Mouse (Mus musculus) lung, postnatal 0 days (tissue): ENCODE measurements around the gene 4931422A03Rik. TPM values are rescaled to one million over a fixed set of nuclear protein-coding genes. Genes with fewer than 3 reads are reported as not detected.

Source experiments
- ATAC-seq: fragments of 200-750 bp; cut with Nextera tagmentation; 2 replicates; pipeline ENCODE4 v1.8.0; 2017; ENCODE audit warnings: moderate library complexity
- DNase-seq: peaks from one replicate; pipeline ENCODE4 v3.0.0-alpha.2; 2016; ENCODE audit warnings: low spot score
- H3K27ac ChIP-seq: fragments of 300-500 bp; sonication (generic); 2 replicates; pipeline ENCODE4 v1.5.1; 2014; ENCODE audit warnings: antibody characterized with exemption, mild to moderate bottlenecking, low read length, mixed read lengths
- H3K27me3 ChIP-seq: fragments of 300-500 bp; sonication (generic); replicated peaks from 2 replicates; pipeline ENCODE4 v1.6.1; 2014; ENCODE audit warnings: low read length, mixed read lengths; ENCODE audit not compliant: insufficient read depth
- H3K36me3 ChIP-seq: fragments of 300-500 bp; sonication (generic); 2 replicates; pipeline ENCODE4 v1.6.1; 2014; ENCODE audit warnings: low read length, mixed read lengths; ENCODE audit not compliant: insufficient read depth
- H3K4me1 ChIP-seq: fragments of 300-500 bp; sonication (generic); 2 replicates; pipeline ENCODE4 v1.6.1; 2014; ENCODE audit warnings: antibody characterized with exemption, low read depth, low read length, mixed read lengths; ENCODE audit not compliant: insufficient read depth
- H3K4me2 ChIP-seq: fragments of 300-500 bp; sonication (generic); replicated peaks from 2 replicates; pipeline ENCODE4 v1.6.1; 2014; ENCODE audit warnings: low read depth, mild to moderate bottlenecking, low read length, moderate library complexity, mixed read lengths
- H3K4me3 ChIP-seq: fragments of 300-500 bp; sonication (generic); 2 replicates; pipeline ENCODE4 v1.5.1; 2014; ENCODE audit warnings: low read depth, low read length
- H3K9ac ChIP-seq: fragments of 300-500 bp; sonication (generic); replicated peaks from 2 replicates; pipeline ENCODE4 v1.6.1; 2014; ENCODE audit warnings: low read depth, mild to moderate bottlenecking
- H3K9me3 ChIP-seq: fragments of 300-500 bp; sonication (generic); 2 replicates; pipeline ENCODE4 v1.6.1; 2016; ENCODE audit warnings: low read length, mixed read lengths
- CTCF ChIP-seq: IDR thresholded peaks from 2 replicates; pipeline ENCODE4 v1.5.1; 2016; ENCODE audit warnings: antibody characterized with exemption, mild to moderate bottlenecking
- EP300 ChIP-seq: IDR thresholded peaks from 2 replicates; pipeline ENCODE4 v1.6.1; 2016; ENCODE audit warnings: antibody characterized with exemption, mild to moderate bottlenecking, control low read depth
- WGBS: fragments of 180-500 bp; shearing (Covaris S2); extraction: QIAGEN DNeasy Blood & Tissue Kit; methylation state at CpG from one replicate; pipeline ENCODE4 v1.1.7; 2014; 5-methylcytosine and 5-hydroxymethylcytosine counted together
- polyA plus RNA-seq: library from polyadenylated mRNA; unstranded; fragments of >200 nt; fragmentation: Nextera tagmentation; extraction: Ambion mirVana; gene quantifications from 2 replicates; pipeline ENCODE4 v1.2.1, GENCODE M21; 2015

Gene 4931422A03Rik
- polyA plus RNA-seq, 1 experiment from 2014 or later: 1.4 TPM

DNA sequence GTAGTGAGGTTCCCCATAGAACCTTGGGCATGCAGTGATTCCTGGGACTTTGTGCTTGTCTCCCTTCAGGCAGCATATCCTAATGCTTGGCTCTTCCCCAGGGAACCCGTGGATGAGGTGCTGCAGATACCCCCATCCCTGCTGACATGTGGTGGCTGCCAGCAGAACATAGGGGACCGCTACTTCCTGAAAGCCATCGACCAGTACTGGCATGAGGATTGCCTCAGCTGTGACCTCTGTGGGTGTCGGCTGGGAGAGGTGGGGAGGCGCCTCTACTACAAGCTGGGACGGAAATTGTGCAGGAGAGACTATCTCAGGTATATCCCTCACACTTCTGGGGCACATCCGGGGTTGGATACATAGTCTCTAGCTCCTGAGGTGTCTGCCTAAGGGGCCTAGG, 52.3 kb downstream of the 4931422A03Rik start:
- no peak overlapping the region for H3K4me3 ChIP-seq
- no peak overlapping the region for H3K4me2 ChIP-seq
- H3K27ac ChIP-seq: no peak overlapping the region
- H3K4me1 ChIP-seq: no peaks in the 10 kb centered on the region
- no peaks in the 10 kb centered on the region for H3K27me3 ChIP-seq
- H3K9me3 ChIP-seq: no peaks in the 10 kb centered on the region
- ATAC-seq (no peak), DNase-seq (no peak)
- H3K36me3 ChIP-seq: no peaks in the 10 kb centered on the region
- H3K9ac ChIP-seq: no peak overlapping the region
- WGBS: 58% methylated on average over 7 of the region's 7 CpGs
- TF ChIP-seq EP300 (no peak), CTCF (no peak)

DNA sequence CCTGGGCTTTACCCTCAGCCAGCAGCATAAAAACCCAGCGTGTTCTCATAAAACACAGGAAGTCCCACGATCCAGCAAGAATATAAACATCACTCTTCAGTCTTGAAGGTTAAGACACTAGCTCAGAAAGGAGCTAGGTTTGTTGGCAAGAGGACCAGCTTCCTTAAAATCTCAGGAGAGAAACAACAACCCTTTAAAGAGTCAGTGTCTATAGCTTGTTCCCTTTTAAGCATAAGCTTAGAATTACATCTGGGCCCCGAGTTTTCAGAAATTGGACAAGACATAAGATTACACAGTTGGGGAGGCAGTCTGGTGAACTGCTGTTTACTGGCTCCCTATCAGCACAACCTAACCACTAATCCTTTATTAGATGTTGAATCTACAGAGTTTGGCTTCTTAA, 56.3 kb downstream of the 4931422A03Rik start:
- no peaks in the 10 kb centered on the region for H3K27me3 ChIP-seq

DNA sequence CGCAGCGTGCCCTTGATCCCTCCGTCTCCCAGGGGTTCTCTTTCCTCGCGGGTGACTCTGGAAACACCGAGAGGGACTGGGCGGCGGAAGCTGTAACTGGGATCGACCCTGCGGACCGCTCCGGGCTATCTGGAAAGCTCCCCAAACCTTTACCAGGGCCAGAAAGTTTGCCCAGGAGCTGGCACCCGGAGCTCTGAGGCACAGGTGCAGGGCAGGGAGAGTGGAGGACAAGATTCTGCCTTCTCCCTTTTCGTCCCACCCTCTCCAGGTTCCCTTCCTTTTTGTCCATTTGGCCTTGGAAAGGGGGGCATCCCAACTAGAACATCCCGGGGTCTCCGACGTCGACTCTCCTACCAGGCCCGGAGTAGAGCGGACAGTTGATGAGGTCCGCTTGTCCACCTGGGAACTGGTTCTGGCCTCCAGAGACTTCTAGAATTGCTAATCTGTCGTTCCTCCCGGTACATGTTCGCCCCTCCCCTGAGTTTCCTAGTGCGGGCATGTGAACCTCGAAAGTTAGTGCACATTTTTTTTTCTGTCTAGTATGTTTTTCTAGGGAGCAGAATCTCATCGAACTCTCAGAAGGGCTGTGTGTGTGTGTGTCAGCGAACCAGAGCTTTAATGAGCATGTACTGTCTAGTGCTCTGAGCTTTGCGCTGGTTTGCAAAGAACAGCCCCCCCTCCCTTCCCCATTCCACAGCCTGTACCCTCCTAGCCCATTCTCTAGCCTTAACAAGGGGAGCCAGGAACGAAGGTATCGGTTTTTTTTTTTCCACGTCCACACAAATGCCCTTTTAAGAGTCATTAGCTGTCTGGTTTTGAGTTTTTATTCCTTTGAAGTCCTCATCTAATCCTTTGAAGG, 57.1 kb downstream of the 4931422A03Rik start:
- WGBS: under 1% methylated on average over 25 of the region's 32 CpGs
- H3K27me3 ChIP-seq: no peaks in the 10 kb centered on the region

More for the DNA sequence above, 56.3 kb downstream of the 4931422A03Rik start:
- ATAC-seq (no peak), DNase-seq (peak; percentile 11)
- Histone ChIP-seq H3K4me3 (peak overlapping the region; percentile 72; the same call in 1 of the 2 replicates), H3K9ac (no peak overlapping the region), H3K4me2 (peak overlapping the region; percentile 79; the same call in 1 of the 2 replicates), H3K27ac (no peak overlapping the region), H3K36me3 (no peaks in the 10 kb centered on the region), H3K4me1 (no peaks in the 10 kb centered on the region; the same call in 1 of the 2 replicates), H3K9me3 (no peaks in the 10 kb centered on the region)
- WGBS: 17% methylated on average over 3 of the region's 3 CpGs
- TF ChIP-seq CTCF (no peak), EP300 (no peak)

GRCm38 (mm10) chr2:103970041-103970790, 57.9 kb downstream of the 4931422A03Rik start:
- Histone ChIP-seq H3K27me3 (no peaks in the 10 kb centered on the region), H3K4me3 (peak overlapping the region; percentile 72), H3K36me3 (no peaks in the 10 kb centered on the region), H3K4me1 (no peaks in the 10 kb centered on the region; the same call in 1 of the 2 replicates), H3K9me3 (no peaks in the 10 kb centered on the region), H3K4me2 (peak overlapping the region; percentile 79), H3K27ac (peak overlapping the region; percentile 75), H3K9ac (peak overlapping the region; percentile 39)
- peak; percentile 18; the same call in 1 of the 2 replicates for TF ChIP-seq EP300
- TF ChIP-seq CTCF: no peak
- peak; percentile 74 for DNase-seq
- ATAC-seq: peak; percentile 68
- whole genome bisulfite sequencing: under 1% methylated on average over 45 of the region's 79 CpGs

More for the DNA sequence above, 57.1 kb downstream of the 4931422A03Rik start:
- H3K9ac ChIP-seq: peak overlapping the region; percentile 39
- H3K4me1 ChIP-seq: no peaks in the 10 kb centered on the region; the same call in 1 of the 2 replicates
- H3K27ac ChIP-seq: peak overlapping the region; percentile 75
- no peaks in the 10 kb centered on the region for H3K9me3 ChIP-seq
- peak; percentile 22; the same call in 1 of the 2 replicates for ATAC-seq
- DNase-seq: peak; percentile 8
- peak overlapping the region; percentile 72 for H3K4me3 ChIP-seq
- H3K4me2 ChIP-seq: peak overlapping the region; percentile 79
- TF ChIP-seq EP300: no peak
- no peak for TF ChIP-seq CTCF
- H3K36me3 ChIP-seq: no peaks in the 10 kb centered on the region

DNA sequence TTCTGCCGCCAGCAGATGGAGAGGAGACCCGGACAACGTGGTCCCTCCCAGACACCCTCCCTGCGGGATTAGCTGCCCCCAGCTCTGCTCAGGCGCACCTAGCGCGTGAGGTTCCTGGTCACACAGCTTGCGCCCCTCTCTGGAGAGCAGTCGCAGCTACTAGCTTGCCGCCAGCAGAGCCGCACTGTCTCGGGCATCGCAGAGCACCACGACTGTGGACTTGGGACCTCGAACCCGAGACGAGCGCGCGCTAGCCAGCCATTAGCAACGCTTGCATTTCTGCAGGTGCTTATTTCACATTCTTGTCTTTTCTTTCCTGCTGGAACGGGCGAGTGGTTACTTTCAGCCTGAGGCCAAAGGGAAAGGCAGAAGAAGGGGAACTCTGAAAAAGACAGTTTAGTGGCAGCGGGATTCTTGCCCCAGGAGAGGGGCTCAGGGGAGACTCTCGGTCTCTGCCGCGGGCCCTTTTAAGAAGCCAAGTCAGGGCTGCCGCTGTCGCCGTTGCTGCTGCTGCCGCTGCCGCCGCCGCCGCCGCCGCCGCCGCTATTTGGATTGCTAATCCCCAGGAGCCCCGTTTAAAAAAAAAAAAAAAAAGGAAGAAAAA, 58.6 kb downstream of the 4931422A03Rik start:
- no peaks in the 10 kb centered on the region for H3K36me3 ChIP-seq
- ATAC-seq: peak; percentile 84
- under 1% methylated on average over 40 of the region's 40 CpGs for WGBS

More for the DNA sequence above, 58.6 kb downstream of the 4931422A03Rik start:
- Histone ChIP-seq H3K4me2 (peak overlapping the region; percentile 79), H3K9ac (peak overlapping the region; percentile 39), H3K4me1 (no peaks in the 10 kb centered on the region; the same call in 1 of the 2 replicates), H3K27me3 (no peaks in the 10 kb centered on the region), H3K9me3 (no peaks in the 10 kb centered on the region), H3K4me3 (peak overlapping the region; percentile 72), H3K27ac (peak overlapping the region; percentile 75)
- DNase-seq: peak; percentile 70
- TF ChIP-seq EP300 (no peak), CTCF (peak; percentile 70)
